Mouse (Mus musculus): ENCODE data around the gene Cldn9.

Gene Cldn9

DNA sequence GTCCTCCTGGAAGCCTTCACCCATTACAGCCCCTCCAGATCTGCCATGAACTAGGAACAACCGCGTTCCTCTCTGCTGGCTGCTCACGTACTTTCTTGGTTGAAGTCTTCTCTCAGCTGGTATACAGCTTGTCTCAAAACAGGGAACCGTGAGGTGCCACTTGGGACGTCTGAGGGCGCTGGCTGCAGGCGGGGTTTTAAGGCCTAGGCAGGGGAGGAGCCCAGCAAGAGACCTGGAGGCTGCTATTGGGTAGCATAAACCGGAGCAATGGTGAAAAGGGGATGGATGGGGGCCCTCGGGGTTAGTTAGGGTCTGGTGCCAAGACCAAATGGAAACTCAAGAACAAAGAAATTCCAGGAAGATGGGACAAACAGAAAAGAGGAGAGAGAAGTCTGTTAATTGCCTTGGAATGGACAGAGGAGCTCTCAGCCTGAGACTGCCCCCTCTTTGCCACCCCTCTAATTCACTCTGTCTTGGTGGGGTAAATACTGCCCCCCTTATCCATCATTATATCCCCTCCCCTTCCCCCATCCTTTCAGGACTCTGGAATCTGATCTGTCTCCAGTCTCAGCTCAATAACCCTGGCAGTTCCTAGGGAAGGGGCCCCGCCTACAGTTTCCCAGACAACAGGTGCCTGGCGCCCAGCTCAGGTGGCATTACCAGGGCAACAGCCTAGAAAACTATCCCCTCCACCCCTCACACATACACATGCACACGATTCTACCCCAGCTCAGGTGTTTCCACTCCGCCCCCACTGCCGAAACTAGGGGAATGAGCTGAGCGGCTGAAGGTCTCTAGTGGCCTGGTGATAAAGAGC, at the start of gene Cldn9:
Cldn9 (minus strand) TSS at position 171 of the 817 bp plus-strand sequence.
- no peak for DNase-seq

- no peak for DNase-seq
Observed at GRCm38 (mm10) chr17:23730441-23730840, 46.6 kb upstream of the Cldn9 start.

- peak; percentile 64 for DNase-seq
Observed at GRCm38 (mm10) chr17:23726758-23727142, 42.9 kb upstream of the Cldn9 start.

DNA sequence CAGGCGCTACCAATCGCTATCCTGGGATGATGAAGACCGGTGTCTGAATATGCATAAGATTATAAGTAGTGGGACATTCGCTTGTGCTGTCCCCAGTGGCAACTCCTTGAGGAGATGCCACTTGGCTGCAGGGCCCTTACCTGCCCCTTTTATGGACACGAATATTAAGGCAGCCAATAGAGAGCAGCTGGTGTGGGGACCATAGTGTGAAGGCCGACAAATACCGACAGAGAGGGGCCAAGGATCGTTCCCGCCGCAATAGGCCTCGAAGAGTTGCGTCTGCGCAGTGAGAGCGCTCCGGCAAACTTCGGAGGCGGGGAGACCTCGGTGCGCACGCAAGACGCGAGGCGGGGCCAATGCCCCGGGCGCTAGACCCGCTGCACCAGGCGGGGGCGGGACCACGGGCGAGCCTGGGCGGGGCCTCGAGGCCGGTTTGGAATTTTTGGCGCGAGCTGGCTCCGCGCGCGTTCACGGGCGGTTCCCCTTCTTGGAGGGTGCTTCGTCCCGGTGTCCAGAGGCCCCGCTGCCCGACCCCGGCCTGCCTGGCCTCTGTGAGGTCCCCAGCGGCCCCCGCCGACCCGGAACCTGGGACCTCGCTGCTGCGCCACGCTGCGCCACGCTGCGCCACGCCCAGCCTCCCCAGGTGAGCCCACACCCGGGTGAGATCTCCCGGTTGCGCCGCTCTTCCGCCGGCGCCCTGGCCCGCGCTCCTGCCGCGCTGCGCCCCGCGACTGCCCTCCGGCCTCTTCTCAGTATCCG, 42.4 kb upstream of the Cldn9 start, which contains the start of gene Pkmyt1:
Pkmyt1 (plus strand) TSS at position 338 of the 759 bp plus-strand sequence.
- peak; percentile 94 for DNase-seq

GRCm38 (mm10) chr17:23725477-23725876, 41.7 kb upstream of the Cldn9 start:
- DNase-seq = no peak

GRCm38 (mm10) chr17:23722376-23723125, 38.7 kb upstream of the Cldn9 start, which contains the start of gene 1520401A03Rik:
TSS of gene 1520401A03Rik (minus strand) at chr17:23722783.
- DNase-seq = no peak

DNA sequence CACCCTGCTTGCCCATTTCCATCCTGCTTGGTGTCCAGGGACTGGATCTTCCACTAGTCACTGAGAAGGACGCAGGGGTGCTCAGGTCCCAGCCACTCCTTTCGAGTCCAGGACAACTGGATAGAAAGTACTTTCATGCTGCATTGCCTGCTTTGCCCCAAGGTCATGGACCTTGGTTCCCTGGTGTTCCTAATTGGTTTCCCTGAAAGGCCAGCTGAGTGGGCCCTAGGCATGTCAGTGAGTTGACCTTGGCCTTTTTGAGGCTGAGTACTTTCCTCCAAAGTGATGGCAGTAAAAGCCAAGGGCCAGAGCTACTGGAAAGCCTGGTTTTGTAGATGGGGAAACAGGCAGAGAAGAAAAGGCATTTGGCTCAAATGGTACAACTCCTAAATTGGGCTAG, 38.1 kb upstream of the Cldn9 start:
- no peak for DNase-seq

- no peak for DNase-seq
Observed at GRCm38 (mm10) chr17:23719455-23719854, 35.6 kb upstream of the Cldn9 start.

DNA sequence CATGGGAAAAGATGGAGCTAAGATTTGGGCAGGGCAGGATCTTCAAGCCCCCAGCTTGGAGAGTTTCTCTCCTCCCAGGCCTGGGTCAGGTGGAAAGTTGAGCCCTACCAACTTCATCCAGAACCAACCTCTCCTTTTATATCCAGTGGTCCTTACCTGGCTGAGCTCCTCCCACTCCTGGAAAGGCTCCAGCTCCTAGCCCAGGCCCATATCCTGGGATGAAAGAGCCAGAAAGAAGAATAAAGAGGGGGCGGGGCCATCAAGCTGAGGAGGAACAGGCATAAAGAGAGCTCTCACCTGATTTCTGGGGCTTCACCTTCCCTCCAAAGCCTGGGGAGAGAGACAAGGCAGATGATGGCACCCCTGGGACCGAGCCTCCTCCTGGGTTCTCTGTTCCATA, 33.2 kb upstream of the Cldn9 start:
- DNase-seq = no peak

GRCm38 (mm10) chr17:23706212-23706611, 22.4 kb upstream of the Cldn9 start:
- peak; percentile 86 for DNase-seq

GRCm38 (mm10) chr17:23705525-23706104, 21.8 kb upstream of the Cldn9 start:
- DNase-seq = no peak

DNA sequence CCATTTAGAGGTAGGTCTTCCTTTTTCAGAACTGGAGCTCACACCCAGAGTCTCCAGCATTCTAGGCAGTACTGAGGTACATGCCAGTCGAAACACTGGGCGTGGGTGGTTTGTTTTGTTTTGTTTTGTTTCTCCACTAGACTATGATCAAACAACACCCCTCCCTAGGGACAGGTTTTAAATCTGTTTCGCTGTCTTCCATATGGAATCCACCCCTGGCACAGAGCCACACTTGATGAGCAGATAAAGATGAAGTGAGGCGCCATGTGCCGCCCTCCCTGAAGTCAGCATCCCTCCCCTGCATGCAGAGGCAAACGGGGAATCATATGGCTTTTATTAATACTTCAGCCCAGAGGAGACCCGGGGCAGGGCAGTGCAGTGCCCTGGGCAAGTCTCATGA, 20.9 kb upstream of the Cldn9 start:
- peak; percentile 27 for DNase-seq

DNA sequence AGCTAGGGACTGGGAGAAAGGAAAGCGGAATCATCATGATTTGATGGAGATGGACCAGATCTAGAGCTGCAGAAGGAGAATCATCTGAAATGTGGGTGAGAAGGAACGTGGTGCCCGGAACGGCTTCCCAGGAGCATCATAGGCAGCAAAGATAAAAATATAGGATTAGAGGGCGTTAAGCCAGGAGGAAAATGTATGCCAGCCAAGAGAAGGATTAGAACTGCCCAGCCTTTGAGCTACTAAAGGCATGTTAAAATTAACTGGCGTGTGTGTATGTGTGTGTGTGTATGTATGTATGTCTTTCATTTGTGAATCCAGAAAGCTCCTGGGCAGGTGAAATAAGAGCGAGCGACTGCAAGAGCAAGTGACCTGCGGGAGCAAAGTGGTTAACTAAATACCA, 19.5 kb upstream of the Cldn9 start:
- no peak for DNase-seq

- DNase-seq = peak; percentile 85
Observed at GRCm38 (mm10) chr17:23700079-23700478, 16.3 kb upstream of the Cldn9 start.

DNA sequence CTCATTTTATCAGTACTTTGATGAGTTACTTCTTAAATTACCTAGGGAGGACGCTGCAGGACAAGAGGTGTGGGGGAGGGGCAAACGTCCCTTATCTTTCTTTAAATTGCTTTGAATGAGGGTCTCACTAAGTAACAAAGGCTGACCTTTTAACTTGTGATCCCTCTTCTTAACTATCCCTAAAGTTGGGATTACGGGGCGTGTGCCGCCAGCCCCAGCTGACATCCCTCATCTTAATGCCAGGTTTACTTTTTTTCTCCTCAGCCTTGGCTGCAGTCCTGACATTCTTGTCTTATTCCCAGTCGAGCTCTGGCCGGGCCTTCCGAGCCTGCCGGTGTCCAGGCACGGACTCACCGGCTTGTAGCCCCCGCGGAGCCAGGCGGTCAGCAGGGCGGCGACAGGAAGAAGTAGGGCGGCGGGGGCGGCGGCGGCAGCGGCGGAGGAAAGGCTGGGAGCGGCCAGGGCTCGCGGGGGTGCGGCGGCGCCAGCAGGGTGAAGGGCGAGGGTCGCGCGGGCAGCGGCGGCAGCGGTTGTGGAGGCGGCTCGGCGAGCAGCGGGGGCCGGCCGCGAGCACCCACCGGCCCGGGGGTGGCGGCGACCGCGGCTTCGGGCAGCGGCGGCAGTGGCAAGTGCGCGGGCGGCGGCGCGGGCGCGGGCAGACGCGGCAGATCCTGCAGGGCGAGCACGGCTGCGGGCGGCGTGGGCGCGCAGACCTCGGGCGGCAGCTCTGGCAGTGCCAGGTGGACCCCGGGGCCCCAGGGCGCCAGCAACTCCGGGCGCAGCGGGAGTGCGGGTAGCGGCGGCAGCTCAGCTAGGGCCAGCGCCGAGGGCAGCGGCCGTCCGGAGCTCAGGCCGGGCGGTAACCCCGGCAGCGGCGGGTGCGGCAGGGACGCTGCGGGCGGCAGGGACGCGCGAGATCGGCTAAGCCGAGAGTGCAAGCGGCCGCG, 15.6 kb upstream of the Cldn9 start:
- DNase-seq = peak; percentile 40

DNA sequence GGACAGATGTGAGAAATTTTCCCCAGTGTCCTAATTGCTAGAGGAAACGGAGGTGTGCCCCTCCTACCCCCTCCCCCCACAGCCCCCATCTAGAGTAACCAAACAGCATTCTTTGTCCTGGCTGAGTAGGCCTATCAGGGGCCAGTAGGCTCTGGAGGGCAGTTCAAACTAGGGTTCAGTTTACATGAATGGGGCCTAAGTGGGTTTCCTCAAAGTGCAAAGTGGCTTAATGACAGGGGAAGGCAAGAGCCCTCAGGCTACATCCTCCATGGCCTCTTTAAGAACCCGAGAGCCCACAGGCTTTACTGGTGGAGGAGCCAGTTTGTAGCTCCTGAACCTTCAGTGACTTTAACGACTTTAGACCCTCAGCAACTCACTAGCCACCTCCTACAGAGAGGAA, 12.0 kb upstream of the Cldn9 start:
- DNase-seq = no peak

DNA sequence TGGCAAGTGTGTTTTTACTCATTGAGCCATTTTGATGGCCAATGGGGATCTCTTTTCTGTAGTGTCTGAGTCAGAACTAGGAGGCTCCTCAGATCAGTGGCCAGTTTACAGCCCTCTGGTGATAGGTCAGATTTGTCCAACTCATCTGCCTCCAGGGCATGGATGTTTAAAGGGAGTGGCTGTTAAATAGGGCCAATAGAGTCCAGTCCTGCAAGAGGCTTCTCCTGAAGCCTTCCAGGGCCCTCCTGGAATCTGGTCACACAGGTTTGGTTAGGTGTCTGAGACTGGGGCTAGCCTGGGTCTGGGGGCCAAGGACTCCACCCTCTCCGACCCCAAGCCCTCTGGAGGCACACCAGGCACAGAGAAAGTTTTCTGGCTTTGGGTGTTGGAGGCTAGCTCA, 10.7 kb upstream of the Cldn9 start:
- no peak for DNase-seq

- no peak for DNase-seq
Observed at GRCm38 (mm10) chr17:23683226-23683625, 600 bp downstream of the Cldn9 start.

DNA sequence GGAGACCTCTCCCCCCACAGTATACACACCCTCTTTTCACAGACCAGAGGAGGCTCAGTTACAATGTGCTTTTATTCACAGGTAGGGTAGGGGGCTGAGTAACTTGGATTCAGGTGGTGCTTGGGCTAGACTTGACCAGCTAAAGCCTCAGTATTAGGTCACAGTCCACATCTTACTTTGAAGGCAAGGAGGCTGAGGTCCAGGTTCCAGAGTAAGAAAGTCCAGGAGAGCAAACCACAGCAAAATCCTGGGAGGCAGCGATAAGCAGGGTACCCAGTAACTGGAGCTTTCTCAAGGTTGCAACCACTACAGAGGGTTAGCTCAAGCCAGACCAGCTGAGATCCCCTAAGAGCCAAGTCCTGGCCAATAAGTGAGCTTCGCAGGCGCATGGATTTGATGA, 1.3 kb downstream of the Cldn9 start:
- no peak for DNase-seq

GRCm38 (mm10) chr17:23682092-23682491, 1.7 kb downstream of the Cldn9 start:
- no peak for DNase-seq

DNA sequence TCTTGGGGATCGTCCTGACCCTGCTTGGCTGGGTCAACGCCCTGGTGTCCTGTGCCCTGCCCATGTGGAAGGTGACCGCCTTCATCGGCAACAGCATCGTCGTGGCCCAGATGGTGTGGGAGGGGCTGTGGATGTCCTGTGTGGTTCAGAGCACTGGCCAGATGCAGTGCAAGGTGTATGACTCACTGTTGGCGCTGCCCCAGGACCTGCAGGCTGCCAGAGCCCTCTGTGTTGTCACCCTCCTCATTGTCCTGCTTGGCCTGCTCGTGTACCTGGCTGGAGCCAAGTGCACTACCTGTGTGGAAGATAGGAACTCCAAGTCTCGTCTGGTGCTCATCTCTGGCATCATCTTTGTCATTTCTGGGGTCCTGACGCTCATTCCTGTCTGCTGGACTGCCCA, 2.7 kb downstream of the Cldn9 start:
- DNase-seq = no peak

DNA sequence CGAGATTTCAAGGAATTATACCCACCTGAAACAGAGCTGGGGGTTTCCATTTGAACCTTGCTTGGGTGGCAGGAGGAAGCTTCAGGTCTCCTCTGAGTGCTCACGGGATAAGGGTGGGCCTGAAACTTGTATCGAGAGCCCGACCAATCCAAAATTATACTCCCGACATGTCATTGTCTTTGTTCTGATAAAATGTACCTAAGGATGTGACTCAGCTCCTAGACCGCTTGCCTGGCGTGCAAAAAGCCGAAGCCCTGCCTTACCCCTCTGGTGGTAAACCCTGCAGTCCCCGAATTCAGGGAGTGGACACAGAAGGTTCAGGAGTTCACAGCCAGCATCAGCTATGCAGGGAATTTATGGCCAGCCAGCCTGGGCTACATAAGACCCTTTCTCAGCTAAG, 3.5 kb downstream of the Cldn9 start:
- DNase-seq = no peak

Data from right cerebral cortex, postnatal 4 days (tissue).